ENCODE assay signal across 30 mouse cellular contexts in genomic region chr8:12466845-12467244, GRCm38 (mm10).
"Had no signal": no experiment of that assay in that cellular context is flagged by ENCODE, and none has a peak within 500 bp of the region (broad histone marks: within the 10 kb centered on the region; RNA-seq: fewer than 3 reads in every experiment).

No protein-coding gene starts in this region.

- H3K27me3 ChIP-seq: midbrain, embryonic 15.5 days had no signal

- H3K4me3 ChIP-seq: limb, embryonic 10.5 days; limb, embryonic 12.5 days; limb, embryonic 13.5 days; limb, embryonic 15.5 days; liver, embryonic 12.5 days; liver, embryonic 13.5 days; liver, embryonic 15.5 days; lung, embryonic 15.5 days; megakaryocyte, embryonic 14.5 days; midbrain, embryonic 10.5 days; midbrain, embryonic 12.5 days; midbrain, embryonic 13.5 days; midbrain, embryonic 15.5 days; myocyte; neural tube, embryonic 12.5 days had no signal

- ATAC-seq: liver, embryonic 12.5 days; liver, postnatal 0 days; lung, postnatal 0 days; midbrain, embryonic 13.5 days; midbrain, embryonic 16.5 days had no signal

- H3K9ac ChIP-seq: limb, embryonic 12.5 days; limb, embryonic 13.5 days; limb, embryonic 15.5 days; liver, embryonic 12.5 days; liver, embryonic 13.5 days; liver, embryonic 14.5 days; liver, embryonic 15.5 days; liver, postnatal 0 days; lung, embryonic 14.5 days; lung, embryonic 15.5 days; midbrain, embryonic 12.5 days; midbrain, embryonic 13.5 days; midbrain, embryonic 15.5 days; neural tube, embryonic 12.5 days had no signal

- DNase-seq: left cerebral cortex, postnatal 4 days; liver; liver, embryonic 13.5 days; liver, postnatal 0 days; lung, adult 18-20 months; lung, adult 2 months; lung, embryonic 14.5 days; lung, postnatal 10 days; lung, postnatal 14 days; lung, postnatal 36 days; lung, postnatal 4 days; midbrain, embryonic 14.5 days had no signal

- H3K4me1 ChIP-seq: liver, embryonic 12.5 days; liver, embryonic 13.5 days; liver, embryonic 15.5 days; lung, embryonic 15.5 days; megakaryocyte, embryonic 14.5 days had no signal

- H3K27ac ChIP-seq: limb, embryonic 10.5 days; limb, embryonic 12.5 days; limb, embryonic 13.5 days; limb, embryonic 15.5 days; liver, embryonic 12.5 days; liver, embryonic 13.5 days; liver, embryonic 14.5 days; liver, embryonic 15.5 days; lung, embryonic 15.5 days; macrophage; midbrain, embryonic 12.5 days; midbrain, embryonic 13.5 days; midbrain, embryonic 15.5 days; neural tube, embryonic 12.5 days had no signal

- H3K36me3 ChIP-seq: limb, embryonic 10.5 days; limb, embryonic 12.5 days; limb, embryonic 13.5 days; limb, embryonic 15.5 days; liver, embryonic 12.5 days; liver, embryonic 13.5 days; liver, embryonic 15.5 days; lung, embryonic 15.5 days; midbrain, embryonic 10.5 days; midbrain, embryonic 12.5 days; midbrain, embryonic 13.5 days; midbrain, embryonic 15.5 days; neural tube, embryonic 12.5 days had no signal
